Mouse (Mus musculus): ENCODE measurements around the gene Nyap1. TPM values are rescaled to one million over a fixed set of nuclear protein-coding genes. Genes with fewer than 3 reads are reported as not detected.
A peak's percentile ranks its signal among the peaks of the same experiment; 100 is the strongest.

The Nyap1 gene
- polyA plus RNA-seq, 1 experiment from 2014 or later, result 25.0 TPM

DNA sequence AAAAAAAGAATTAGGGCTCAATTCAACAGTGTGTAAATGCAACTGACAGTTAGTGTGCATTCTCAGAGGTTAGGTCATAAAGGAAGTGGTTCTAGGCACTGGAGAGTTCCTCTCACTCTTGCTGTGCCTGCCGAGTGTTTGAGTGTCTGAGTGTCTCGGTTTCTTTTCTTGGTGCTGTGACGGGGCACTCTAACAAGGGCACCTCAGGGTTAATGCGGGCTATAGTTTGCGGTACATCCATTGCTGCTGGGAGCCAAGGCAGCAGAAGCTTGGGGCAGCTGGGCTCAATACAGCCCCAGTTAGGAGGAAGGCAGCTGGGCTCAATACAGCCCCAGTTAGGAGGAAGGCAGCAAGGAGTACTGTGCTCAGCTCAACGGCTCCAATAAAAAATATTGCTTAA, 36.2 kb downstream of the Nyap1 start:
- WGBS, result 44% methylated on average over 6 of the region's 6 CpGs
- Histone ChIP-seq H3K4me3 (no peak overlapping the region), H3K27me3 (no peaks in the 10 kb centered on the region), H3K27ac (no peak overlapping the region), H3K4me2 (no peak overlapping the region), H3K36me3 (ENCODE audit: poor library complexity, severe bottlenecking) (no peaks in the 10 kb centered on the region), H3K9ac (no peak overlapping the region), H3K4me1 (peaks cover 16% of the 10 kb centered on the region), H3K9me3 (replicated peaks) (no peaks in the 10 kb centered on the region)
- ATAC-seq, result no peak

- no peak overlapping the region for H3K4me3 ChIP-seq
- no peak for ATAC-seq
- no peak overlapping the region for H3K9ac ChIP-seq
Measured at GRCm38 (mm10) chr5:137699850-137700249, 41.6 kb downstream of the Nyap1 start.

GRCm38 (mm10) chr5:137699080-137699479, 42.3 kb downstream of the Nyap1 start:
- H3K9ac ChIP-seq, result no peak overlapping the region
- no peaks in the 10 kb centered on the region for H3K27me3 ChIP-seq
- no peaks in the 10 kb centered on the region for H3K9me3 ChIP-seq (replicated peaks)
- 73% methylated on average over 3 of the region's 3 CpGs for WGBS
- H3K4me2 ChIP-seq, result no peak overlapping the region
- no peak overlapping the region for H3K4me3 ChIP-seq
- no peak for ATAC-seq
- peaks cover 4% of the 10 kb centered on the region; the same call in 1 of the 2 replicates for H3K4me1 ChIP-seq
- H3K27ac ChIP-seq, result no peak overlapping the region
- H3K36me3 ChIP-seq (ENCODE audit: poor library complexity, severe bottlenecking), result no peaks in the 10 kb centered on the region

More at GRCm38 (mm10) chr5:137699850-137700249, 41.6 kb downstream of the Nyap1 start:
- no peak overlapping the region for H3K4me2 ChIP-seq
- WGBS, result 68% methylated on average over 2 of the region's 2 CpGs
- peaks cover 1% of the 10 kb centered on the region; the same call in 1 of the 2 replicates for H3K4me1 ChIP-seq
- H3K27ac ChIP-seq, result no peak overlapping the region
- no peaks in the 10 kb centered on the region for H3K27me3 ChIP-seq
- no peaks in the 10 kb centered on the region for H3K9me3 ChIP-seq (replicated peaks)
- H3K36me3 ChIP-seq (ENCODE audit: poor library complexity, severe bottlenecking), result no peaks in the 10 kb centered on the region

GRCm38 (mm10) chr5:137695930-137696329, 45.5 kb downstream of the Nyap1 start:
- H3K9me3 ChIP-seq (replicated peaks), result no peaks in the 10 kb centered on the region
- H3K27me3 ChIP-seq, result no peaks in the 10 kb centered on the region
- H3K9ac ChIP-seq, result no peak overlapping the region
- H3K4me2 ChIP-seq, result no peak overlapping the region
- no peak overlapping the region for H3K4me3 ChIP-seq
- H3K36me3 ChIP-seq (ENCODE audit: poor library complexity, severe bottlenecking), result no peaks in the 10 kb centered on the region
- H3K4me1 ChIP-seq, result peaks cover 4% of the 10 kb centered on the region; the same call in 1 of the 2 replicates
- WGBS, result 90% methylated on average over 4 of the region's 4 CpGs
- no peak overlapping the region for H3K27ac ChIP-seq
- ATAC-seq, result no peak

DNA sequence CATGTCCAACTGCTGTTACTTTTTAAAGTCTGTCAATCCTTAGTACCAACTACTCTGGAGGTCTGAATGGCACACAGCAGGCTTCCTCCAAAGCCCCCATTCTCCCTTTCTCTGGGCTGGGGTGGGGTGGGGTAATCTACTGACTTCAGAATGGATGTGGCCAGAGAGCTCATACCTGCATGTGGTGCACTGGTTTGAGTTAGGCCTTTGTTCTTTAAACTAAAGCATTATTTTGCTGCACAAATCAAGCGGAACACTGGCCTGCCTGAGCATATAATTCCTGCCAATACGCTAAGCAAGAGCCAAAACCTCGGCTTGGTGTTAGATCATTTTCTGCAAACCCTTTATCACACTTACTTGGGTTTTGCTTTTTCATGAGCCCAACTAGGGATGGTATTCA, 46.6 kb downstream of the Nyap1 start:
- WGBS, result 14% methylated on average over 3 of the region's 3 CpGs
- Histone ChIP-seq H3K4me2 (no peak overlapping the region), H3K9ac (no peak overlapping the region), H3K36me3 (ENCODE audit: poor library complexity, severe bottlenecking) (no peaks in the 10 kb centered on the region), H3K9me3 (replicated peaks) (no peaks in the 10 kb centered on the region), H3K27me3 (no peaks in the 10 kb centered on the region), H3K27ac (no peak overlapping the region), H3K4me1 (peaks cover 4% of the 10 kb centered on the region; the same call in 1 of the 2 replicates), H3K4me3 (no peak overlapping the region)
- ATAC-seq, result no peak

GRCm38 (mm10) chr5:137691881-137692280, 49.5 kb downstream of the Nyap1 start:
- WGBS, result 84% methylated on average over 1 of the region's 1 CpGs
- no peak overlapping the region for H3K27ac ChIP-seq
- peaks cover 4% of the 10 kb centered on the region; the same call in 1 of the 2 replicates for H3K4me1 ChIP-seq
- H3K9me3 ChIP-seq (replicated peaks), result no peaks in the 10 kb centered on the region
- H3K4me3 ChIP-seq, result no peak overlapping the region
- no peak for ATAC-seq
- H3K36me3 ChIP-seq (ENCODE audit: poor library complexity, severe bottlenecking), result no peaks in the 10 kb centered on the region
- no peaks in the 10 kb centered on the region for H3K27me3 ChIP-seq
- no peak overlapping the region for H3K4me2 ChIP-seq
- no peak overlapping the region for H3K9ac ChIP-seq

DNA sequence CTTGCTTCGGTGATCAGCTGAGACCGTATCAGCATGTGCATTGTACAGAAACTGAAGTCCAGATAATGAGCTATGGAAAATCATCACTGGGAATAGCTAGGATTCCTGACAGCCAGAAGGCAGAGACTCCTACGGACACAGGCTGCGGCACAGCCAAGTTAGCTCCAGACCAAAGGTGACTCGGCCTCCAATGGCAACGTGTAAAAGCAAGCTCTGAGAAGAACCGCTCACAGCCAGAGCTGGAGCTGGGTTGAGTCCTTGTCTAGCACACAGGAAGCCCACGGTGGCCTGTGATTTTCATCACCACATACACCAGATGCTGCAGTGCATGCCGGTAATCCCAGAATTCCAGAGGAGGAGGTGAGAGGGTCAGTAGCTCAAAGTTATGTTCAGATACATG, 50.9 kb downstream of the Nyap1 start:
- ATAC-seq, result no peak
- H3K4me3 ChIP-seq, result no peak overlapping the region
- H3K9ac ChIP-seq, result no peak overlapping the region
- H3K9me3 ChIP-seq (replicated peaks), result no peaks in the 10 kb centered on the region
- H3K4me2 ChIP-seq, result no peak overlapping the region
- peaks cover 4% of the 10 kb centered on the region; the same call in 1 of the 2 replicates for H3K4me1 ChIP-seq
- no peak overlapping the region for H3K27ac ChIP-seq
- H3K36me3 ChIP-seq (ENCODE audit: poor library complexity, severe bottlenecking), result no peaks in the 10 kb centered on the region
- WGBS, result 66% methylated on average over 9 of the region's 9 CpGs
- no peaks in the 10 kb centered on the region; the same call in 1 of the 2 replicates for H3K27me3 ChIP-seq

- no peak for ATAC-seq
- Histone ChIP-seq H3K4me3 (no peak overlapping the region), H3K36me3 (ENCODE audit: poor library complexity, severe bottlenecking) (no peaks in the 10 kb centered on the region), H3K4me2 (no peak overlapping the region), H3K4me1 (peaks cover 4% of the 10 kb centered on the region; the same call in 1 of the 2 replicates), H3K9ac (no peak overlapping the region), H3K9me3 (replicated peaks) (no peaks in the 10 kb centered on the region), H3K27ac (no peak overlapping the region), H3K27me3 (no peaks in the 10 kb centered on the region; the same call in 1 of the 2 replicates)
- WGBS, result 92% methylated on average over 3 of the region's 3 CpGs
Measured at GRCm38 (mm10) chr5:137689974-137690373, 51.4 kb downstream of the Nyap1 start.

DNA sequence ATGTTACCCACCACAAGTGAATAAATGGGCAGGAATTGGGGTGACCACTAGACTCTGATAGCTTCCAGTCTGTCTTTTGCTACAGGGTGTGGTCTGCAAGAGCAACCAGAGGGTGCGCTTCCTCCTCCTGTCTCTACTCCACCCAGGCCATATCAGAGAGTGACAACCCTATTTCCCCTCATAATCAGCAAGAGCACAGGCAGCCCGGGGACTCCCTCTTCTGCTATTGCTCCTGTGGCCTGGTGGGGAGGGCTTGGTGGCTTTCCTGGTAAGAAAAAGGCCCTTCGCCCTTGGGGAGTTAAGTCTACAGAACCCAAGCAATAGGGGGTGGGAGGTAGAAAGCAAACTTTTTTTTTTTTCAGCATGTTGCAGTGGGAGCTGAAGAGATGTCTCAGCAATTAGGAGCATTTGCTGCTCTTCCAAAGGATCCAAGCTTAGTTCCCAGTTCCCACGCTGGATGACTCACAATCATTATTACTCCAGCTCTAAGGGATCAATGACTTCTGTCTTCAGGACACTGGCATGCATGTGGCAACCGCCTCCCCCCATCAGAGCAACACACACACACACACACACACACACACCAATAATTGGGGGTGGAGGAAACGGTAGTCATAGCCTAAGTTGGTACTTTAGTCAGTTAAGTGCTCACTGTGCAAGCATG, 55.1 kb downstream of the Nyap1 start:
- no peak for ATAC-seq
- WGBS, result 88% methylated on average over 6 of the region's 6 CpGs

GRCm38 (mm10) chr5:137685653-137686052, 55.8 kb downstream of the Nyap1 start:
- Histone ChIP-seq H3K27me3 (no peaks in the 10 kb centered on the region; the same call in 1 of the 2 replicates), H3K4me2 (no peak overlapping the region), H3K36me3 (ENCODE audit: poor library complexity, severe bottlenecking) (no peaks in the 10 kb centered on the region), H3K4me3 (no peak overlapping the region), H3K9ac (no peak overlapping the region), H3K4me1 (peaks cover 20% of the 10 kb centered on the region), H3K9me3 (replicated peaks) (no peaks in the 10 kb centered on the region), H3K27ac (no peak overlapping the region)
- ATAC-seq, result no peak
- WGBS, result 96% methylated on average over 3 of the region's 3 CpGs

More for the DNA sequence above, 55.1 kb downstream of the Nyap1 start:
- no peaks in the 10 kb centered on the region; the same call in 1 of the 2 replicates for H3K27me3 ChIP-seq
- no peak overlapping the region for H3K27ac ChIP-seq
- no peaks in the 10 kb centered on the region for H3K36me3 ChIP-seq (ENCODE audit: poor library complexity, severe bottlenecking)
- no peaks in the 10 kb centered on the region for H3K9me3 ChIP-seq (replicated peaks)
- peaks cover 20% of the 10 kb centered on the region for H3K4me1 ChIP-seq
- no peak overlapping the region for H3K9ac ChIP-seq
- H3K4me2 ChIP-seq, result no peak overlapping the region
- H3K4me3 ChIP-seq, result no peak overlapping the region

GRCm38 (mm10) chr5:137684294-137685123, 56.9 kb downstream of the Nyap1 start, which contains the start of gene Agfg2:
Agfg2 (minus strand) TSS chr5:137684726.
- H3K27ac ChIP-seq, result peak within 1 kb of the TSS; percentile 75
- H3K36me3 ChIP-seq (ENCODE audit: poor library complexity, severe bottlenecking), result no peaks in the 10 kb centered on the region; the same call in 1 of the 2 replicates
- ATAC-seq, result peak; percentile 100
- peak within 1 kb of the TSS; percentile 78 for H3K4me3 ChIP-seq
- H3K9me3 ChIP-seq (replicated peaks), result no peaks in the 10 kb centered on the region
- under 1% methylated on average over 62 of the region's 62 CpGs for WGBS
- H3K27me3 ChIP-seq, result no peaks in the 10 kb centered on the region; the same call in 1 of the 2 replicates
- H3K9ac ChIP-seq, result peak within 1 kb of the TSS; percentile 76
- peaks cover 20% of the 10 kb centered on the region for H3K4me1 ChIP-seq
- peak within 1 kb of the TSS; percentile 87 for H3K4me2 ChIP-seq
